Mouse (Mus musculus) midbrain, embryonic 13.5 days (tissue): Measurements from ENCODE around the gene Sfta2. TPM values are rescaled to one million over a fixed set of nuclear protein-coding genes. Genes with fewer than 3 reads are reported as not detected.
A peak's percentile ranks its signal among the peaks of the same experiment; 100 is the strongest.

Source experiments
- ATAC-seq: fragments of 200-750 bp; cut with Nextera tagmentation; 2 replicates; pipeline ENCODE4 v1.8.0; 2017; ENCODE audit warnings: mild to moderate bottlenecking, moderate TSS enrichment, moderate library complexity
- H3K27ac ChIP-seq: fragments of 300-500 bp; sonication (generic); 2 replicates; pipeline ENCODE4 v1.5.1; 2015; ENCODE audit warnings: inconsistent platforms, mild to moderate bottlenecking, moderate library complexity
- H3K27me3 ChIP-seq: fragments of 300-500 bp; sonication (generic); 2 replicates; pipeline ENCODE4 v1.6.1; 2015; ENCODE audit warnings: mild to moderate bottlenecking, inconsistent platforms
- H3K36me3 ChIP-seq: fragments of 300-500 bp; sonication (generic); 2 replicates; pipeline ENCODE4 v1.6.1; 2015; ENCODE audit warnings: mild to moderate bottlenecking, inconsistent platforms
- H3K4me1 ChIP-seq: fragments of 300-500 bp; sonication (generic); replicated peaks from 2 replicates; pipeline ENCODE4 v1.6.1; 2015; ENCODE audit warnings: inconsistent platforms
- H3K4me2 ChIP-seq: fragments of 300-500 bp; sonication (generic); replicated peaks from 2 replicates; pipeline ENCODE4 v1.6.1; 2015; ENCODE audit warnings: moderate library complexity, mild to moderate bottlenecking, inconsistent platforms
- H3K4me3 ChIP-seq: fragments of 300-500 bp; sonication (generic); replicated peaks from 2 replicates; pipeline ENCODE4 v1.5.1; 2015; ENCODE audit warnings: mild to moderate bottlenecking, inconsistent platforms
- H3K9ac ChIP-seq: fragments of 300-500 bp; sonication (generic); replicated peaks from 2 replicates; pipeline ENCODE4 v1.6.1; 2015; ENCODE audit warnings: mild to moderate bottlenecking, inconsistent platforms
- H3K9me3 ChIP-seq: fragments of 300-500 bp; sonication (generic); 2 replicates; pipeline ENCODE4 v1.6.1; 2016; ENCODE audit warnings: mild to moderate bottlenecking, inconsistent platforms
- WGBS: fragments of 180-500 bp; shearing (Covaris S2); methylation state at CpG from one replicate; pipeline ENCODE4 v1.1.7; 2015; 5-methylcytosine and 5-hydroxymethylcytosine counted together
- polyA plus RNA-seq: library from polyadenylated mRNA; unstranded; fragments of >200 nt; fragmentation: Nextera tagmentation; extraction: Ambion mirVana; gene quantifications from 2 replicates; pipeline ENCODE4 v1.2.1, GENCODE M21; 2015

The Sfta2 gene
- not detected in 2 replicates for polyA plus RNA-seq

DNA sequence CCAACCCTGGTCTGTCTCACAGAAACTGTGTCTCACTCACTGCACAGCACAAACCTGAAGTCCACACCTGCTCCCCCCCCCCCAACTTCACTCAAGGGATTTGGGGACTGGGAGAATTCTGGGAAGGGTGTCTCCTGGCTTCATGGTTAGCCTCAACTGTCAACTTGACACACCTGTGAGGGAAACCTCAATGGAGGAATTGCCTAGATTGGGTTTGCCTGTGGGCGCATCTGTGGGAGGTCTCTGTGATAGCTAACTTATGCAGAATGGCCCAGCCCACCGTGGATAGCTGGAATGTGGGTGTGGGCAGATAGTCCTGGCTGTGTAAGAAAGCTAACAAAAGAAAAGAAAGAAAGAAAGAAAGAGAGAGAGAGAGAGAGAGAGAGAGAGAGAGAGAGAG is at the start of gene Sfta2:
Sfta2 (plus strand) TSS at position 301 of the 400 bp plus-strand sequence.
- Histone ChIP-seq H3K27ac (no peak within 1 kb of the TSS), H3K4me3 (no peak within 1 kb of the TSS), H3K9me3 (no peaks in the 10 kb centered on the region), H3K27me3 (no peaks in the 10 kb centered on the region), H3K36me3 (no peaks in the 10 kb centered on the region), H3K9ac (no peak within 1 kb of the TSS), H3K4me1 (no peaks in the 10 kb centered on the region), H3K4me2 (no peak within 1 kb of the TSS)
- no peak for ATAC-seq
- WGBS = 65% methylated on average over 2 of the region's 2 CpGs

- WGBS = 77% methylated on average over 10 of the region's 10 CpGs
- no peak within 1 kb of the TSS for H3K27ac ChIP-seq
- H3K4me3 ChIP-seq = no peak within 1 kb of the TSS
- H3K9me3 ChIP-seq = no peaks in the 10 kb centered on the region
- H3K4me1 ChIP-seq = no peaks in the 10 kb centered on the region
- H3K4me2 ChIP-seq = no peak within 1 kb of the TSS
- ATAC-seq = no peak
- H3K36me3 ChIP-seq = no peaks in the 10 kb centered on the region
- H3K9ac ChIP-seq = no peak within 1 kb of the TSS
- H3K27me3 ChIP-seq = no peaks in the 10 kb centered on the region
Measured at GRCm38 (mm10) chr17:35551881-35552414, 49.4 kb upstream of the Sfta2 start, which contains the start of gene Cdsn. Cdsn (plus strand) TSS chr17:35552128.

GRCm38 (mm10) chr17:35554321-35554720 is 47.0 kb upstream of the Sfta2 start:
- Histone ChIP-seq H3K4me2 (no peak overlapping the region), H3K9me3 (no peaks in the 10 kb centered on the region), H3K36me3 (no peaks in the 10 kb centered on the region), H3K4me3 (no peak overlapping the region), H3K4me1 (no peaks in the 10 kb centered on the region), H3K27me3 (no peaks in the 10 kb centered on the region), H3K27ac (no peak overlapping the region), H3K9ac (no peak overlapping the region)
- WGBS = 83% methylated on average over 5 of the region's 5 CpGs
- ATAC-seq = no peak

DNA sequence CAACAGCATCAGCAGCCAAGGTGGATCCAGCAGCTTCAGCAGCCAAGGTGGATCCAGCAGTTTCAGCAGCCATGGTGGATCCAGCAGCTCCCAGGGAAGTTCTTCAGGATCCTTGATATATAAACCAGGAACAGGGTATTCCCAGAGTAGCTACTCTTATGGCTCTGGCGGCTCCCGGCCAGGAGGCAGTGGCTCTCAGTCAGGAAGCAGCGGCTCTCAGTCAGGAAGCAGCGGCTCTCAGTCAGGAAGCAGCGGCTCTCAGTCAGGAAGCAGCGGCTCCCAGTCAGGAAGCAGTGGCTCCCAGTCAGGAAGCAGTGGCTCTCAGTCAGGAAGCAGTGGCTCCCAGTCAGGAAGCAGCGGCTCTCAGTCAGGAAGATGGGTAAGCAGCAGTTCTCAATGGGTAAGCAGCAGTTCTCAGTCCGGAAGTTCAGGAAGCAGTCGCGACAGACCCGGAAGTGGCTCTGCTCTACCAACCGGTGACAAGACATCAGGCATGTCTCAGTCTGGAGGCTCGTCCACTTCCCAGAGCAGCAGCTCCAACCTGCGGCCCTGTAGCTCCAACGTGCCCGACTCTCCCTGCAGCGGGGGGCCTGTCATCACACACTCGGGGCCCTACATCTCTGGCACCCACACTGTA is 46.5 kb upstream of the Sfta2 start:
- H3K36me3 ChIP-seq = no peaks in the 10 kb centered on the region
- H3K4me2 ChIP-seq = no peak overlapping the region
- H3K27ac ChIP-seq = no peak overlapping the region
- H3K4me1 ChIP-seq = no peaks in the 10 kb centered on the region
- no peak overlapping the region for H3K9ac ChIP-seq
- 95% methylated on average over 18 of the region's 18 CpGs for WGBS
- no peak overlapping the region for H3K4me3 ChIP-seq
- no peaks in the 10 kb centered on the region for H3K27me3 ChIP-seq
- ATAC-seq = no peak
- H3K9me3 ChIP-seq = no peaks in the 10 kb centered on the region

GRCm38 (mm10) chr17:35556186-35556765 is 45.1 kb upstream of the Sfta2 start:
- no peak for ATAC-seq
- no peaks in the 10 kb centered on the region for H3K4me1 ChIP-seq

DNA sequence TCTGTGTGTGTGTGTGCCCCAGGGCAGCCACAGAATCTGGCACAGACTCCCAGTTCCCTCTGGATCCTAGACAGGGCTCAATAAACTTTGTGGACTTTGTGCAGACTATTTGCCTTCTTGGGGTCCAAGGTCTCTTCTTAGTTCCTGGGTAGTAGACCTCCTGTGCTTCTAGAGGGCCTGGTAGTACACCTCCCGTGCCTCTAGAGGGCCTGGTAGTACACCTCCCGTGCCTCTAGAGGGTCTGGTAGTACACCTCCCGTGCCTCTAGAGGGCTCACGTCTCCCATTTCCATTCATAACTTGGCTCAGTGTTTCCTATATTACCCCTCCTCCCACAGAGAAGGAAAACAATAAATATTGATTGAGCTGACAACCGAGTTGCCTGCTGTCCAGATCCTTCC is 44.5 kb upstream of the Sfta2 start:
- Histone ChIP-seq H3K9ac (no peak overlapping the region), H3K4me3 (no peak overlapping the region), H3K4me2 (no peak overlapping the region), H3K27ac (no peak overlapping the region), H3K36me3 (no peaks in the 10 kb centered on the region), H3K4me1 (no peaks in the 10 kb centered on the region), H3K9me3 (no peaks in the 10 kb centered on the region), H3K27me3 (no peaks in the 10 kb centered on the region)
- ATAC-seq = no peak
- 29% methylated on average over 5 of the region's 5 CpGs for WGBS

More at GRCm38 (mm10) chr17:35556186-35556765, 45.1 kb upstream of the Sfta2 start:
- Histone ChIP-seq H3K4me2 (no peak overlapping the region), H3K9ac (no peak overlapping the region), H3K4me3 (no peak overlapping the region), H3K27me3 (no peaks in the 10 kb centered on the region), H3K36me3 (no peaks in the 10 kb centered on the region), H3K27ac (no peak overlapping the region), H3K9me3 (no peaks in the 10 kb centered on the region)
- 88% methylated on average over 13 of the region's 13 CpGs for WGBS

DNA sequence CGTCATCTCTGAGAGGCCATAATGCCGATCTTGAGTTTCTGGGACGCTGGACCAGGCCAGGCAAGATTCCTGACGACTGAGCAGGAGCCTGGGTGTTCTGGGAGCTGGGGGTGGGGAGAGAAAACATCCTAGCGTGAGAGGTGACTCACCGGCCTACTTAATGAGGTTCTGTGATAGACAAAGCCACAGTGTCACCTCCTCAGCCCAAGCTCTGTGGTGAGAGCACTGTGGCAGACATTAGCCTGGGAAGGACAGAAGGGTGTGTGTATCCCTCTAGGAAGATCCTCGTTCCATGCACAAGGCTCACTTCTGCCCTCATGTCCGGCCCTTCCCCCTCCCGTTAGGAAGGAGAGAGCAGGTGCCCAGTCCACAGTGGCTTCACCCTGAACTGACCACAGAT is 44.0 kb upstream of the Sfta2 start:
- H3K27ac ChIP-seq = no peak overlapping the region
- H3K9ac ChIP-seq = no peak overlapping the region
- H3K4me3 ChIP-seq = no peak overlapping the region
- 81% methylated on average over 9 of the region's 9 CpGs for WGBS
- H3K4me2 ChIP-seq = no peak overlapping the region
- no peaks in the 10 kb centered on the region for H3K27me3 ChIP-seq
- no peaks in the 10 kb centered on the region for H3K36me3 ChIP-seq
- no peaks in the 10 kb centered on the region for H3K4me1 ChIP-seq
- no peak for ATAC-seq
- H3K9me3 ChIP-seq = no peaks in the 10 kb centered on the region

- Histone ChIP-seq H3K4me2 (no peak overlapping the region), H3K9ac (no peak overlapping the region), H3K4me1 (no peaks in the 10 kb centered on the region), H3K9me3 (no peaks in the 10 kb centered on the region), H3K36me3 (no peaks in the 10 kb centered on the region), H3K4me3 (no peak overlapping the region), H3K27ac (no peak overlapping the region), H3K27me3 (no peaks in the 10 kb centered on the region)
- ATAC-seq = no peak
- WGBS = 66% methylated on average over 8 of the region's 8 CpGs
Measured at GRCm38 (mm10) chr17:35558216-35558615, 43.1 kb upstream of the Sfta2 start.

DNA sequence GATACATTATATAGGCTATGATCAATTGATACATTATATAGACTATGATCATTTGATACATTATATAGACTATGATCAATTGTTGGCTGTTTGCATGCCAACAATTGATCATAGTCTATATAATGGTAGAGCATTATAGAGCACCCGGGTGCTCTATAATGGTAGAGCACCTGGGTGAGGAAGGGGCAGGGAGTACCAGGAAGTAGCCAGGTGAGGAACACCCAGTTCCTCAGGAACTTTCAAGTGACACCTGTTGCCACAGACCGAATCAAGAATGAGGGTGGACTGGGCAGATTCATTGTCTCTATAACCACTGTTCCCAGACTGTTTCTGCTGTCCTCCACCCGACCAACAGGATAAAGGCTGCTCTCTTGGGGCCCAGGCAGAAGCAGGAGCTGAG is 34.2 kb upstream of the Sfta2 start, which contains the start of gene 2300002M23Rik:
2300002M23Rik (plus strand) TSS at position 301 of the 400 bp plus-strand sequence.
- no peak within 1 kb of the TSS for H3K4me2 ChIP-seq
- H3K4me1 ChIP-seq = peaks cover 17% of the 10 kb centered on the region
- ATAC-seq = no peak
- H3K36me3 ChIP-seq = no peaks in the 10 kb centered on the region
- H3K27ac ChIP-seq = no peak within 1 kb of the TSS
- H3K27me3 ChIP-seq = peaks cover 20% of the 10 kb centered on the region
- no peak within 1 kb of the TSS for H3K4me3 ChIP-seq
- WGBS = 68% methylated on average over 3 of the region's 3 CpGs
- H3K9ac ChIP-seq = no peak within 1 kb of the TSS
- H3K9me3 ChIP-seq = no peaks in the 10 kb centered on the region

GRCm38 (mm10) chr17:35567767-35568166 is 33.6 kb upstream of the Sfta2 start:
- 19% methylated on average over 9 of the region's 9 CpGs for WGBS
- Histone ChIP-seq H3K27me3 (peaks cover 20% of the 10 kb centered on the region), H3K9me3 (no peaks in the 10 kb centered on the region), H3K4me1 (peaks cover 17% of the 10 kb centered on the region), H3K27ac (no peak overlapping the region), H3K4me3 (no peak overlapping the region), H3K4me2 (no peak overlapping the region), H3K36me3 (no peaks in the 10 kb centered on the region), H3K9ac (no peak overlapping the region)
- no peak for ATAC-seq

DNA sequence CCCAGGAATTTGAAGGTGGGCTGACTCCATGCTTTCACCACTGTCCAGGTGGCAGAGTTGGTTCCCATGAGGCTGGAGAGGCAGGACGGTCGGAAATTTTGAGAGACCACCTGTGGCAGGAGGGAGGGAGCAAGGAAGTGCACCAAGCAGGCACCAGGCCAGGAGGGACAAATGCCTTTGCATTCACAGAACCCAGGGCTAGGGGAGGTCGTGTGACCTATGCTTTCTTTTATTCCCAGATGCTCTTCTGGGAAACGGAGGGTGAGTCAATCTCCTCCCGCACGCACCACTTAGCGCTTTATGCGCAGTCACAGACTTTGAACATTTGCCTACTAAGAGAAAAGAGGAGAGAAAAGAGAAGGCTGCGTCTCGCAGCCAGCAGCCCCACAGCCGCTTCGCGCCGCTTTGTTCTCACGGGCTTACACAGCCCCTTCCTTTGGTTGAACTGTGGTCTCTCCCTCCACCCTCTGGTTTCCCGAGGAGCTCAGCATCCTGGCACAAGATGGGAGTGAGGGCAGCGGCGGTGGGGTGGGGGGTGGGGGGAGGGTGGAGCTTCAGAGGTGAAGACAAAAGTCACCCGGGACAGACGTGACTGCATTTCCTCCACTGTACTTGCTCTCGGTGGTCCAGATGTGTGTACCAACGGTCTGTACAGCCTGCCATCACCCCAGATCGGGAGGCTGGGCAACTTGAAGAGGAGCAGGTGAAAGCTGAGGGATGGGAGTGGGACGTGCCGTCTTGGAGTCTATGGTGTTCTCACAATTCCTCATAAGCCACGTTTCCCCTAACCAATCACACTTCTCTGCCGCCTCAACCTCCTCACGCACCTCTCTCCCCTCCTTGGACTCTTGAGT is 32.0 kb upstream of the Sfta2 start:
- Histone ChIP-seq H3K9ac (peak overlapping the region; percentile 45), H3K4me1 (peaks cover 17% of the 10 kb centered on the region), H3K36me3 (no peaks in the 10 kb centered on the region), H3K4me2 (peak overlapping the region; percentile 57), H3K27ac (no peak overlapping the region), H3K4me3 (peak overlapping the region; percentile 31), H3K27me3 (peaks cover 20% of the 10 kb centered on the region), H3K9me3 (no peaks in the 10 kb centered on the region)
- peak; percentile 63 for ATAC-seq
- WGBS = 1% methylated on average over 28 of the region's 28 CpGs

DNA sequence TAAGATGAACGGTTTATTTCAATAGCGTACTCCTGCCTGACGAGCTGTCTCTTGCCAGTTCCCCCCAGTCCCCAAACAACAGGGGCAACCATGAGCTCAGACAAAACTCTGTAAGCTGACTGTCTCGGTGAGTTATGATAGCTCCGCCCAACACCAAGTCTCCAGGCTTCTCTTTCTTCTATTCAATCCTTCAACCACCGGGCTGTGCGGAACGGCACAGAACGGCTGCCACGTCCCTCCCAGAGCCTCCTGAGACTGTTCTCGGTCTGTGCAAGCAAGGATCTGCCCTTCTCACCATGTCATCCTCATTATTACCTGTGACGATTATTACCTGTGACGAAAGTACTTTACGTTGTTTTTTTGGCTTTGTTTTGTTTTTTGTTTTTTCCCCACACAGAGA is 30.5 kb upstream of the Sfta2 start:
- no peak for ATAC-seq
- no peak overlapping the region for H3K4me3 ChIP-seq
- no peak overlapping the region for H3K27ac ChIP-seq
- H3K4me1 ChIP-seq = peaks cover 17% of the 10 kb centered on the region
- peaks cover 20% of the 10 kb centered on the region for H3K27me3 ChIP-seq
- no peak overlapping the region for H3K4me2 ChIP-seq
- H3K9me3 ChIP-seq = no peaks in the 10 kb centered on the region
- no peak overlapping the region for H3K9ac ChIP-seq
- H3K36me3 ChIP-seq = no peaks in the 10 kb centered on the region
- WGBS = 77% methylated on average over 14 of the region's 14 CpGs
